Mouse (Mus musculus): ENCODE results near the gene Ppfia1. TPM values are rescaled to one million over a fixed set of nuclear protein-coding genes. Genes with fewer than 3 reads are reported as not detected.

Gene Ppfia1
- total and polyA plus RNA-seq, 3 experiments = 29.3 to 46.6 (median 41.3) TPM

- no peaks in the 10 kb centered on the region for H3K9me3 ChIP-seq (replicated peaks; ENCODE audit: low read length)
- H3K4me3 ChIP-seq (replicated peaks in 1 of 3; ENCODE audit: low read depth in 2 of 3, low read length in 2 of 3, poor library complexity in 1 of 3) = no peak overlapping the region
- H3K79me2 ChIP-seq (replicated peaks; ENCODE audit: control insufficient read depth, extremely low read depth, insufficient read depth, poor library complexity, severe bottlenecking) = no peaks in the 10 kb centered on the region
- no peaks in the 10 kb centered on the region for H3K36me3 ChIP-seq (replicated peaks in 1 of 2; ENCODE audit: control insufficient read depth in 1 of 2, insufficient read depth in 1 of 2, low read length in 1 of 2)
- H3K4me2 ChIP-seq (ENCODE audit: insufficient read depth, low read depth, poor library complexity, severe bottlenecking) = no peak overlapping the region
- no peaks in the 10 kb centered on the region for H3K4me1 ChIP-seq (ENCODE audit: control insufficient read depth in 1 of 2, insufficient read depth in 2 of 2)
- no peak overlapping the region for H3K9ac ChIP-seq (ENCODE audit: insufficient read depth, low read depth)
- H3K27ac ChIP-seq (ENCODE audit: insufficient read depth, low read depth) = no peak overlapping the region
- DNase-seq (ENCODE audit: extremely low read depth) = no peak
- in situ Hi-C loops (cut with MboI; ENCODE audit: low pct_ligation_motif_present, low pct_unique_long_range_greater_than_20kb, low sequenced_read_pairs) (no loop called here), dilution Hi-C loops (cut with MboI; ENCODE audit: extremely low pct_ligation_motif_present, extremely low pct_unique_long_range_greater_than_20kb, low sequenced_read_pairs) (no loop called here)
- H3K27me3 ChIP-seq (replicated peaks) = peaks cover 74% of the 10 kb centered on the region
- TF ChIP-seq BHLHE40 (IDR thresholded peaks at IDR 0.05; ENCODE audit: low read depth, low read length) (no peak), CHD1 (IDR thresholded peaks at IDR 0.05; ENCODE audit: low read depth, low read length) (no peak), POLR2AphosphoS2 (IDR thresholded peaks at IDR 0.05; ENCODE audit: low read depth, low read length) (no peak), GABPA (IDR thresholded peaks at IDR 0.05; ENCODE audit: insufficient replicate concordance, low read depth, low read length) (no peak), SIN3A (IDR thresholded peaks at IDR 0.05; ENCODE audit: low read length) (no peak)
Observed at GRCm38 (mm10) chr7:144560594-144560993, 7.1 kb upstream of the Ppfia1 start.

- TF ChIP-seq MYC (IDR thresholded peaks at IDR 0.05; ENCODE audit: low read depth, low read length) (no peak), KAT2A (IDR thresholded peaks at IDR 0.05; ENCODE audit: insufficient replicate concordance, low read length) (no peak), SMC3 (IDR thresholded peaks at IDR 0.05; ENCODE audit: low read depth, low read length) (peak; percentile 40), ZC3H11A (IDR thresholded peaks at IDR 0.05; ENCODE audit: low read depth, low read length) (no peak), SIN3A (IDR thresholded peaks at IDR 0.05; ENCODE audit: low read length) (no peak), MEF2A (IDR thresholded peaks at IDR 0.05; ENCODE audit: borderline replicate concordance, low read depth, low read length) (no peak), MAX (IDR thresholded peaks at IDR 0.05; ENCODE audit: low read length) (no peak), POLR2A (IDR thresholded peaks at IDR 0.05; ENCODE audit: low read depth, low read length) (no peak), MAZ (IDR thresholded peaks at IDR 0.05; ENCODE audit: low read depth, low read length) (no peak), USF2 (conservative IDR thresholded peaks at IDR 0.05; ENCODE audit: low read depth, low read length) (no peak), ELF1 (IDR thresholded peaks at IDR 0.05; ENCODE audit: low read depth, low read length) (no peak), CTCF (conservative IDR thresholded peaks at IDR 0.05 in 1 of 2, IDR thresholded peaks at IDR 0.05 in 1 of 2; ENCODE audit: low read depth in 2 of 2, low read length in 2 of 2) (peak in 1 of 2 experiments; percentile 81; a peak in 2 of 4 replicates), RAD21 (IDR thresholded peaks at IDR 0.05; ENCODE audit: low read depth, low read length) (peak; percentile 35), ZNF384 (IDR thresholded peaks at IDR 0.05; ENCODE audit: low read depth, low read length) (no peak)
- no peak for DNase-seq (ENCODE audit: extremely low read depth)
- Histone ChIP-seq H3K4me2 (ENCODE audit: insufficient read depth, low read depth, poor library complexity, severe bottlenecking) (no peak overlapping the region), H3K9ac (ENCODE audit: insufficient read depth, low read depth) (no peak overlapping the region), H3K27ac (ENCODE audit: insufficient read depth, low read depth) (no peak overlapping the region), H3K4me3 (replicated peaks in 1 of 3; ENCODE audit: low read depth in 2 of 3, low read length in 2 of 3, poor library complexity in 1 of 3) (no peak overlapping the region), H3K9me3 (replicated peaks; ENCODE audit: low read length) (no peaks in the 10 kb centered on the region), H3K36me3 (replicated peaks in 1 of 2; ENCODE audit: control insufficient read depth in 1 of 2, insufficient read depth in 1 of 2, low read length in 1 of 2) (no peaks in the 10 kb centered on the region), H3K79me2 (replicated peaks; ENCODE audit: control insufficient read depth, extremely low read depth, insufficient read depth, poor library complexity, severe bottlenecking) (no peaks in the 10 kb centered on the region), H3K4me1 (ENCODE audit: control insufficient read depth in 1 of 2, insufficient read depth in 2 of 2) (peaks cover 0 to 5% of the 10 kb centered on the region in 2 experiments; a peak in 2 of 4 replicates), H3K27me3 (replicated peaks) (peaks cover 68% of the 10 kb centered on the region)
- in situ Hi-C loops (cut with MboI; ENCODE audit: low pct_ligation_motif_present, low pct_unique_long_range_greater_than_20kb, low sequenced_read_pairs) (no loop called here), dilution Hi-C loops (cut with MboI; ENCODE audit: extremely low pct_ligation_motif_present, extremely low pct_unique_long_range_greater_than_20kb, low sequenced_read_pairs) (no loop called here)
Observed at GRCm38 (mm10) chr7:144558552-144558951, 5.0 kb upstream of the Ppfia1 start.
